Mouse (Mus musculus): ENCODE measurements around the gene Cry2. TPM values are rescaled to one million over a fixed set of nuclear protein-coding genes. Genes with fewer than 3 reads are reported as not detected.
"Not testable (repeated sequence)": the region's sequence is repeated elsewhere in the genome, so short reads cannot be mapped to it uniquely, and the experiment has no call there.

The Cry2 gene
- total RNA-seq (2021): 100 to 1,000 TPM in 1 of 2 experiments, 10 to 100 TPM in 1; 99.0 to 111 TPM
- long read RNA-seq, transcript Cry2-201 (12 exons, 3,976 nt): major isoform, 214 of 280 reads
- long read RNA-seq, partial matches to known transcripts: 19 of 280 reads
- long read RNA-seq, other reads (novel, unspliced or antisense): 45 of 280 reads

DNA sequence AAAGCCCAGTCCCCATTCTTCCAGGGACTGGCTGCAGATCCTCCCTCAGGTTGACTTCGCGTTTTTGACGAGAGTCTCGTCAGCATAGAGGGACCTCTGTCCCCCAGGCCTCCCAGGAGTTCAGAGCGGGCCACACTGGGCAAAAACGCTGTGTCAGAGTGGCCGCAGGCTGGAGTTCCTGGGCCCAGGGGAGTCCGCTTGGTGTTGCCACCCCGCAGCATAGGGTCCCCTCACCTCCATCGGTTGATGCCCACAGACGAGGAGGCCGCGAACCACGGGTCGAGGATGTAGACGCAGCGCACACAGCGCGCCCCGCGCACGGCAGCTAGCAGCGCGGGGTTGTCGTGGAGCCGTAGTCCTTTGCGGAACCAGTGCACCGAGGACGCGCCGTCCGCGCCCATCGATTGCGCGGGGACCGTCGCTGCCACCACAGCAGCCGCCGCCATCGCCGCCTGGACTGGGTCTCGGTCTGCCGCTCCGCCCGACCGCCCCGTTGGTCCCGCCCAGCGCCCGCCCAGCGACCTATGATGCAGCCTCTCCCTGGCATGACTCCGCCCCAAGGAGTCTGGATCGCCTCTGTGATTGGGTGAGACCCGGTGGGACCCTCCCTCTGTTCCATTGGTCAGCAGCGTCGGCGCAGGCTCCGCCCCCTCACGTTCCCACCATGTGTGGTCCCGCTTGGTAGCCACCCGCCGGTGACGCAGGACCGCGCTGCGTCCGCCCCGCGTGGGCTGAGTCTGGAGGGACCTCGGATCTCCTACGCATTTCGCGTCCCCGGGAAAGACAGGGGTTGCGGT, at the start of gene Cry2:
Gene Cry2, minus strand, starts transcription at position 466 of the 797 bp plus-strand sequence.
- DNase-seq (ENCODE audit: low spot score in 2 of 2): peak; percentile 99

DNA sequence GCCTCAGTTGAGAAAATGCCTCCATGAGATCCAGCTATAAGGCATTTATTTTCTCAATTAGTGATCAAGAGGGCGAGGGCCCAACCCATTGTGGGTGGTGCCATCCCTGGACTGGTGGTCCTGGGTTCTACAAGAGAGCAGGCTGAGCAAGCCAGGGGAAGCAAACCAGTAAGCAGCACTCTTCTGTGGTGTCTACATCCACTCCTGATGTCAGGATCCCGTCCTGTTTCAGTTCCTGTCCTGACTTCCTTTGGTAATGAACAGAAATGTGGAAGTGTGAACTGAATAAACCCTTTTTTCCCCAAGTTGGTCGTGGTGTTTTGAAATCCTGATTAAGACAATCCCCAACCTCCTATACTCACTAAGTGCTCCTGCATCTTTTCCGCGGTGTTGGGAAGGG, 49.7 kb upstream of the Cry2 start:
- DNase-seq (ENCODE audit: low spot score in 2 of 2): no peak

DNA sequence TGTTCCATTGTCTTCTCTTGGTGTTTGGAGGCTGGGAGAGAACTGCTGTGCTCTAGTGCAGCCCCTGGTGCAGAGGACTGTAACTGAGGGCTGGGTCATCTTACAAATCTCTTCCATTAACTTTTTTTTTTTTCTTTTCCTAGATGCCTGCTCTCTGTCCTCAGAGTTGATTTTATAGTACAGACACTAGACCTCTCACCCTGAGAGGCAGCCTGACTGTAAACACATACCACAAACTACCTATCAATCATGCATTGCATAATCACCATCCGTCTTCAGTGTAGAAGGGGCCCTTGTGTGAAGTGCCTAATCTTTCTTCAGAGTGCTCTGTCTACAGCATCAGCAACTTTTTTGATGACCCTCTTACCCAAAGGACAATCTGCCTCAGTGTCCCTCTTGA, 48.7 kb upstream of the Cry2 start:
- no peak for DNase-seq (ENCODE audit: low spot score in 2 of 2)

DNA sequence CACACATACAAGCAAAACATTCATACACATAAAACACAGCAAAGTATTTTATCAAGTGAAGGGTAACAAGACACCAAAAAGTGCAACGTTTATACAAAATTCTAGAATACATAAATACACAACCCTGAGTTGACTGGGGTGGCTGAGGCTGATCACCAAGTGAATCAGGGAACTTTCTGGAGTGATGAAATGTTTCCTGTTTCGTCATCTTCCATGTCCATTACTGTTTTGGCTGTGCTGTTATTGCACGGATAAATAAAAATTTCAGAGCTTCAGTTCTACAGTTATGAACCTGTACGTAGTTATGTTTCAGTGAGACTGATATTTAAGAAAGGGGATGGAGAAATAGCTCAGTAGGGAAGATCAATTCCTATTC, 44.5 kb upstream of the Cry2 start:
- DNase-seq (ENCODE audit: low spot score in 2 of 2): no peak

DNA sequence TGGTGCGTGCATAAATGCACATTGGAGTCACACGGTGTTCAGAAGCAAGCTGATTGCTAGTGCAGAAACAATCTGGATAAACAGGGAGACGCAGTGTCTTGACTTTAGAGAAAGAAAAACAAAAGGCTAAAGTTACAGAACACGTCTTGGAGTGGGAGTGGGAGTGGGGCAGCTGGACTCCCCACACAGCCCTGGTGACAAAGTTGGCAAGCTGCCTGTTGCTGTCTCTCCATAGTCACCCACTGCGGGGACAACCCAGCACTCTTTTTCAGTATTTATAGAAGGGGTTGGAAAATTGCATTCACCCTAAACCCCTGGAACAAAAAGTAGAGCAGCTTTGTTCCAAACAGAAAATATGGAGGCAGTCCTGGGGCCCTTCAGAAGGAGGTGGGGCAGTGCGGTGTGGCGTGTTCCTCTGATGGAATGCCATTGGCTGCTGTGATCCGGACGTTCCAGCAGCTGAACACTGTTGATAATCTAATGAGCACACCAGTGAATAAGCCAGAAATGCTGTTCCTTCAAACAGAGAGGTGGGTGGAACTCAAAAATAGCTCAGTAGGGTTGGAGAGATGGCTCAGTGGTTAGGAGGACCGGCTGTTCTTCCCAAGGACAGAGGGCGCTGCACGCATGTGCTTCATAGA, 43.9 kb upstream of the Cry2 start:
- DNase-seq (ENCODE audit: low spot score in 2 of 2): peak in 1 of 2 experiments; percentile 64

DNA sequence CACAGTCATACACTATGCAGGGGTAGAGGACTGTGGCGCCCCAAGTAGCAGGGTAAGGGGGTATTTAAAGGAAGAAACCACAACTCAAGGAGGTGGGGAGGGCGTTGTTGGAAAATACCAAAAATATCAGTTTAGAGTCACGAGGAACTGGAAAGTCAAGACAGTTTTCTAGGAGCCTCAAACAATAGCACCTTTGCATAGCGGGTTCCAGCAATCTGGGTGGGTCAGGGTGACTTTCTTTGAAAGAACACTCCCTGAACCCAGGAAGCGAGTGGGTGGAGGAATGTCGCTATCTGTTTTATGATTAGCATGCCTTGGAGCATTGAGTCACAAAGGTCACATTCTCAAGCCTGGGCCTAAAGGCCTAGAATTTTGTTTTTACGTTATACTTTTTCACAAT, 42.7 kb upstream of the Cry2 start:
- not testable (repeated sequence) for DNase-seq (ENCODE audit: low spot score in 2 of 2)

DNA sequence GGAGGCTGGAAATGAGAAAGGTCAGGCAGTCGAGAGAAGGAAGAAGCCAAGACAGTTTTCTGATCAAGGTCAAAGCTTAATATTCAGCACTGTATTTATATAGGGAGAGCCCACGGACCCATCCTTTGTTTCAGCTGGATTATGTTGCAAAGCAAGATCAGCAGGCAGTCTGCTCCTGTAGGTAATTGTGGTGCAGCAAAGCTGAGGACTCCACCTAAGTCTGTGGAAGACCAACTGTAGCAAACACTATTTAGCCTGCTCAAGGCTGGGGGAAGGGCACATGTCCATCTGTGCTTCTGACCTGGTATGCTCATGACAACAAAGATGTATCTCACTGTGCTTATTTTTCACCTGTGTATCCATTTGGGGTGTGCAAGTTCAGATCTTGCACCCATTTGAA, 41.9 kb upstream of the Cry2 start:
- DNase-seq (ENCODE audit: low spot score in 2 of 2): no peak

DNA sequence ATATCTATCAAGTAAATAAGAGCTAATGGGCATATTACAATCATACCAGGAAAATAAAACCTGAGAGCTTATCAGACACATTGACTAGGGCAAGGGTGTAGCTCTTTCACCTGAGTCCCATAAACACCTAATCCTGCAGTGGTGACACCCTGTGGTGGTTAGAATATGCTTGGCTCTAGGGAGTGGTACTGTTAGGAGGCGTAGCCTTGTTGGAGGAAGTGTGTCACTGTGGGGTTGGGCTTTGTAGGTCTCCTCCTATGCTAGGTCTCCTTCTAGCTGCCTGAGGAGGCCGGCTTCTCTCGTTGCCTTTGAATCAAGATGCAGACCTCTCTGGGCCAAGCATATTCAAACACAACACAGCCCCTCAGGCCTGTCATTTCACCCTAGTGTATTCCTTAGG, 41.1 kb upstream of the Cry2 start:
- no peak for DNase-seq (ENCODE audit: low spot score in 2 of 2)

DNA sequence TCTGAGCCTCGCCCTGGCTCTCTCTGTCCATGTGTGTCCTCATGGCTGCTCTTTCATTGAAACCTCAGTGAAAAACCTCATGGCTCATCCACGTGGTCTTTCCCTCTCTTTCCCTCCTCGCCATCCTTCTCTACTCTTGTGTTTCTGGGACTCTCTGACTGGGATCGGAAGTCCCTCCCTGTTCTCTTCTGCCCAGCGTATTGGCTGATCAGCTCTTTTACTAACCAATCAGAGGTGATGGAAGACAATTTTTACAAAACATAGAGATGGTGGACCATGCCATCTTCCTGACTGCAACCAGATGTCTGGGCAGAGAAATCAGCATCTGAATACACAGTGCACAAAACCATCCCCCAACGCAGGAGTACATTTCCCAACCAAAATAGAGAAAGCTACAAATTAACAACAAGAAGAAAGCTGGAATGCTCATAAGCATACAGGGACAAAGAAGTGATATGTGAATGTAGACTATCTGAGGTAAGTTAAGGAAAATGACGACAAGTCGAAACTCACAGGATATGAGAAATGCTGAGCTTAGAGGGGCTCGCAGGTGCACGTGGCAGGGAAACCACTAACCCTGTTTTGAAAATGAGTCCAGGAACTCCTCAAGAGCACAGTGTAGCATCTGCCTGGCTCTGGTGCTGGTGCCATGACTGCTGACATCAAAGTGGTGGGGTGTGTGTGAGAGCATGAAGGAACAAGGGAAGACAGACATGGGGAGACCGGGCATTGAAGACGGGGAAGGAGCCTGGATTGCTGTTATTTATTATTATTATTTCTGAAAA, 38.2 kb upstream of the Cry2 start:
- DNase-seq (ENCODE audit: low spot score in 2 of 2): no peak

DNA sequence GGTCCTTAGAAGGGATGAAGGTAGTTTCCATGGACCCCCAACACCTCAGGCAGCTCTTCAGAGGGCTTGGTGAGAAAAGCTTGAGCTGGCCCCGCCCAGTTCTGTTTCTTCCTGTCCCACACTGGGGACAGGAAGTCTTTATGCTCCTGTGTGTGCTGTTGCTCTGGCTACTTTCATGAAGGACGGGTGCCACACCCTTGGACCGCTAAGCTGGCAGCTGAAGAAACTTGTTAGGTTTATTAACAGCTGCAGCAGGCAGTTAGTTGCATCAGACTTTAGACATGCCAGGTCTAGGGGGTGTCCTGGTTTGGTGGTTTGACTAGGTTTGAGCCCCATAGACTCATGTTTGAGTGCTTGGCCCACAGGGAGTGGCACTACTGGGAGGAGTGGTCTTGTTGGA, 30.8 kb upstream of the Cry2 start:
- DNase-seq (ENCODE audit: low spot score in 2 of 2): no peak

DNA sequence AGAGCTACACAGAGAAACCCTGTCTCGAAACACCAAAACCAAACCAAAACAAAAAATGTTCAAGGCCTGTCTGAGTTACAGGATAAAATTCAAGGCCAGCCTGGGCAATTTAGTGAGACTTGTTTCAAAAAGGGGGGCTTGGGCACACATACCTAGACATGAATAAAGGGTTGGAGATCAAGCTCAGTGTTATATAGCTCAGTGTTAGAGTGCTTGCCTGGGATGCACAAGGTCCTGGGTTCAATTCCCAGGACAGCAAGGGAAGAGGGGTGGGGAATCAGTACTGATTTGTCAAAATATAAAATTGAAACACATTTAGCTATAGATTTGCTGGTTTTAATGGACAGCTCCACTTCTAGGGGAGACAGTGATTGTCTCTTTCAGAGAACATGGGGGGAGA, 27.4 kb upstream of the Cry2 start:
- DNase-seq (ENCODE audit: low spot score in 2 of 2): no peak

DNA sequence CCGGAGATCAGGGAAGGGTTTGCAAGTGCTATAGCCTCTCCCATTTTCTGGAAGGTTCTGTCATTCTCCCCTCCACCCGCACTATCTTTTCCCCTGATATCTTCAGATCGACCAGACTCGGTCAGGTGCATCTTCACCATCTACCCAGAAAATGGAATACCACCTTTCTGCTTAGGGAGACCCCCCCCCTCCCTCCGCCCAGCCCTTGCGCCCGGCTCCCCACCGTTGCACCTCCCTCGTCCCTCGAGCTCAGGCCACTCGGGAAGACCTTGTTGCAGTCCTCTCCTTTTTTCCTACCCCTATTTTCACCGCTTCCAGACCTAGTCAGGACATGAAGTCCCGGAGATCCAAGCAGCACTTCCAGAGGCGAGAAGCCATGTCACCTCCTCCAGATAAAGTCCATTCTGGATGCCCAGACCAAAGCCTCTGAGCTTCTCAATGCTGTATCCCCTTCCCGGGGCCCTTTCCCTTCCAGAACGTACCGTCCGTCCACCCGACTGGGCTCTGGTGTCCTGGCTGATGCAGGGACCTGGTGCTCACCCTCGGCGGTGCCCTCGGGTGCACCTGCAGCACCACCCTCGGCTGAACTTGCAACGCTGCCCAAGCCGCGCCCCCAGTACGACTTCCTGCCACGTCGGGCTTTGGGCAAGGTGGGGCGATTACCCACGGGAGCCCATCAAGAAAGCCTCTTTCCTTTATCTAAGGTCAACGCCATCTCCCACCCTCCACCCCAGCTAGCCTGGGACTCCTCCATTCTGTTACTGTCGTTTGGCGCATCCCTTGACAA, 26.3 kb upstream of the Cry2 start, which contains the start of gene Slc35c1:
Gene Slc35c1, minus strand, starts transcription at position 618 of the 787 bp plus-strand sequence.
- DNase-seq (ENCODE audit: low spot score in 2 of 2): no peak

DNA sequence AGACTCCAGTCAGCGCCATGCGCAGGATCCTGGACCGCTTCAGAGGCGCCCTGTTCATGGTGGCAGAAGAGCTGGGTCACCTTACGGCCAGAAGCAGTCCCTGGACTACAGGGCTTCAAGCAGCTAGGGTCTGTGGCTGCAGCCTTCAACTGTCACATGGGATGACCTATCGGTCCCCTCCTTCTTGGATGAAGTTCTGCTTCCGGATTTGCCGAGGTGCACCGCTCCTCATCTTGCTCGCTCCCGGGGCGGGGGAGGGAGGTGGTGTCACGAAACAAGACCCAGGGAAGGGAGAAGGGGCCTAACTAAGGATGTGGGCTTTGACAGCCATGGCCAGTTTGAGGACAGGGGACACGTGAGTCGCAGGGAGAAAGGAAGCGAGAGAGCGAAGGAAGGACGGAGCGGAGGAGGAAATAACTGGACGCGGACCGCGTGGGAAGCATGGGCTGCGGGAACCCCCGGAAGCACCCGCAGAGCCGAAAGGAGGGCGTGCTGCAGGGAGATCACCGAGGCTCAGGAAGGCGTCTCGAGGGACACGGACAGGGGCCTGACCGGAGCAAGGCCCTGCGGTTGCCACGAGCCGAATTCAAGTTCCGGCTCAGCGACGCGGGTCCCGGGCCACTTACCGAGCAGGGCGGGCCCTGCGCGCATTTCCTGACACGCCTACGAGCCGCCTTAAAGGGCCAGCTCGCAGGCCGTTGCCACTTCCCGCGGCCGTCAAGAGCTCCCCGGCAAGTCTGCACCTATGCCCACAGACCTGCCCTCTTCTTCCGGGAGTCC, 25.5 kb upstream of the Cry2 start:
- peak; percentile 76 to 86 for DNase-seq (ENCODE audit: low spot score in 2 of 2)

DNA sequence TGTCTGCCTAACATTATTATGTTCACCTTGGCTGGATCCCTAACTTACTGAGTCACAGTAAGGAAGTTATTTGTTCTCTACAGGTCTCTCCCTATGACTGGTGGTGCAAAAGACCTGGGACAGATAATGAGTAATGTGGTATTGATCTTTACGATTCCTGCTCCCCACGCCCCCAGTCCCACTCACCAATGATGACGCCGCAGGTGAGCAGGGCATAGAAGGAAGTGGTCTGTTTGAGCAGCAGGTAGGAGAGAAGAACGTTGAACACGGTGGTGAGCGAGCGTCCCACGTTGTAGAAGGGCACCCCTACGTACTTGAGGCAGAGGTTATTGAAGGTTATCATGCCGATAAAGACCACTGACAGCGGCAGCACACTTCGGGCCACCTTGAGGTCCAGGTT, 24.6 kb upstream of the Cry2 start:
- DNase-seq (ENCODE audit: low spot score in 2 of 2): no peak

DNA sequence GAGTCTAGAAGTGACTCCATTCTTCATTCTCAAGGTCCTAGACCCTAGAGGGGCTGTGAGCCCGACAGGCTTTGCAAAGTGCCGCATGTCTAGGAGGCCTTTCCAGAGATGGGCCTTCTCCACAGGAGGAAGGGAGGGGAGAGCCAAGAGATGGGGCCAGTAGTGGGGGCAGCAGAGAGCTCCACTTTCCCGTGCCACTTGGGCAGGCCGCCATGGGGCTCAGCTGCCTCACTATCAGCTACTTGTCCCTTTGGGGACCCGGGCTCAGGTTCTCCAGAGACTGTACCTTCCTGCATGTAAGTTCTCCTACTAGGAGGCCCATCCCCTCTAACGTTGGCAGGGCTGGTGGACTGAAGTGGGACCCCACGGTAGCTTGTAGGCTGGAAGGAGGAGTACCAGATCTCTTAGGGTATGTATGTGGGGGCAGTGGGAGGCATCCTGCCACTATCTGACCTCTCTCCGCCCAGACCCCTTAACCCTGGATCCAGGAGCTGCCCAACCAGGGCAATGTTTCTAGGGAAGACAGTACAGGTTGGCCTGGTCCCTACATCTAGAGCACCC, 23.2 kb upstream of the Cry2 start:
- DNase-seq (ENCODE audit: low spot score in 2 of 2): no peak

DNA sequence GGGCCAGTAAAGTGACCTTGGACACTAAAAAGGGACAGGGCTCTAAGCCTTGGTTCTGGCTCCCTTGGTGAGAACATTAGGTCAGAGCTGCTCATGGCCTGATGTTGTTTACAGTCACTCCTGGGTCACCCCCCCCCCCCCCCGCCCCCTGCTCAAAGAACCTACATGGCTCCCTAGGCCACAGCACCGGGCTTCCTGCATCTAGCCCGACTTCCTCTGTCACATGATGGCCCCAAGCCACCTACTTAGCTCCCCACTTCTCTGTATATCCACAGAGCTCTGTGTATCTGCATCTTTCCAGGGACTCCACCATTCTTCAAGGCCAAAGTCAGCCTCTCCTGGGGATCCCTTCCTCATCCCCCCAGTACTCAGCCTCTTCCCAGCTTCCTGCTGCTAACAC, 21.9 kb upstream of the Cry2 start:
- no peak for DNase-seq (ENCODE audit: low spot score in 2 of 2)

DNA sequence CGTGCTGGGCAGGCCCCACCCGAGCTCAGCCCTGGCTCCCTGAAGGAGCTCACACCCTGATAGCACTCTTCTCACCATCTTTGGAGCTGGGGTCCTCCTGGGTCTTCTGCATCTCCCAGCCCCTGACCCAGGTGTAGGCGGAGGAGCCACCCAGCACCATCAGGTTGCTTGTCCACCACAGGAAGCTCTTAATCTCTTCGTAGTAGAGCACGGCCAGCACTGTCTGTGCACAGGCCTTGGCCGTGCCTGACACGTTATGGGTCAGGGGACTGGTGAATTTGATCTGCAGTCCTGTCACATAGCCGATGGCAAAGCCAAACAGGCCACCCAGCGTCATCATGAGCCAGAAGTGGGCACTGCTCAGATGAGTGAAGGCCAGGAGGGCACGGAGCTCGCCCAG, 20.3 kb upstream of the Cry2 start:
- no peak for DNase-seq (ENCODE audit: low spot score in 2 of 2)

DNA sequence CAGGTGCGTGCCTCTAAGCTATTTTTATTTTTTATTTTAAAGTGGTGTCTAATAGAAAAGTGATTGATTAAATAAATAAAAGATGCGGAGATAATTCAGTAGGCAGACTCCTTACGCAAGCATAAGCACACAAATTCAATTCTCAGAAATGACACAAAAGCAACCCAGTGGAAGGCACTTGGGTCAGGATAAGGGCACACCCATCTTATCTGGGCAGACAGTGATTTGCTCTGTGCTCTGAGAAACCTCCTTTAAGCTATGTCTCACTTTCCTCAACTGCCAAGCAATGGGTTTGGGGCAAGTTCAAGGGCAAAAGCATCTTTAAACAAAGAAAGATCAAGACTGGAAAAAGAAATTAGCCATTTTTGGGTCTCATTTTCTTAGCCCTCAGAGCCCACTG, 17.3 kb upstream of the Cry2 start:
- DNase-seq (ENCODE audit: low spot score in 2 of 2): no peak

DNA sequence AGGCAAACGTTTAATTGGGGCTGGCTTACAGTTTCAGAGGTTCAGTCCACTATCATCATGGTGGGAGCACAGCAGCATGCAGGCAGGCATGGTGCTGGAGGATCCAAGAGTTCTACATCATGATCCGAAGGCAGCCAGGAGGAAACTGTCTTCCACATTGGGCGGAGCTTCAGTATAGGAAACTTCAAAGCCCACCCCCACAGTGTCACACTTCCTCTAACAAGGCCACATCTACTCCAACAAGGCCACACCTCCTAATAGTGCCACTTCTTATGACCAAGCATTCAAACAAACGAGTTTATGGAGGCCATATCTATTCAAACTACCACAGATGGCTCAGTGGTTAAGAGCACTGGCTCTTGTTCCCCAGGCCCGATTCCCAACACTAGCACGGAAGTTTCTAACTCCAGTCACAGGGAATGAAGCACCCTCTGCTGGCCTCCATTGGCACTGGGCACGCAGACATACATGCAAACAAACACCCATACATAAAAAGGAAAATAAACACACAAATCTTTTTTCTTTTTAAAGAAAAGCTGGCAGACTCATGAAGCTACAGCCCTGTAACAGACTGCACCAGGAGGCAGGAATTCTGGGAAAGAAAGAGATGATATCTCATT, 13.4 kb upstream of the Cry2 start:
- DNase-seq (ENCODE audit: low spot score in 2 of 2): no peak

Data from layer of hippocampus, adult 18-20 months (tissue).